Mouse (Mus musculus) forebrain, embryonic 15.5 days (tissue): ENCODE data around the gene Tmem236. TPM values are rescaled to one million over a fixed set of nuclear protein-coding genes. Genes with fewer than 3 reads are reported as not detected.
"Not testable (repeated sequence)": the region's sequence is repeated elsewhere in the genome, so short reads cannot be mapped to it uniquely, and the experiment has no call there.

Source experiments
- ATAC-seq: fragments of 200-750 bp; cut with Nextera tagmentation; replicated peaks from 2 replicates; pipeline ENCODE4 v1.8.0; 2017; ENCODE audit warnings: mild to moderate bottlenecking, moderate TSS enrichment, moderate library complexity
- H3K27ac ChIP-seq: fragments of 300-500 bp; sonication (generic); replicated peaks from 2 replicates; pipeline ENCODE4 v1.5.1; 2015; ENCODE audit warnings: mild to moderate bottlenecking, inconsistent platforms
- H3K27me3 ChIP-seq: fragments of 300-500 bp; sonication (generic); 2 replicates; pipeline ENCODE4 v1.6.1; 2015; ENCODE audit warnings: inconsistent platforms
- H3K36me3 ChIP-seq: fragments of 300-500 bp; sonication (generic); 2 replicates; pipeline ENCODE4 v1.6.1; 2015; ENCODE audit warnings: mild to moderate bottlenecking, inconsistent platforms
- H3K4me1 ChIP-seq: fragments of 300-500 bp; sonication (generic); 2 replicates; pipeline ENCODE4 v1.6.1; 2015; ENCODE audit warnings: inconsistent platforms
- H3K4me2 ChIP-seq: fragments of 300-500 bp; sonication (generic); replicated peaks from 2 replicates; pipeline ENCODE4 v1.6.1; 2015; ENCODE audit warnings: mild to moderate bottlenecking, inconsistent platforms
- H3K4me3 ChIP-seq: fragments of 300-500 bp; sonication (generic); 2 replicates; pipeline ENCODE4 v1.5.1; 2015; ENCODE audit warnings: mild to moderate bottlenecking, inconsistent platforms
- H3K9ac ChIP-seq: fragments of 300-500 bp; sonication (generic); replicated peaks from 2 replicates; pipeline ENCODE4 v1.6.1; 2015; ENCODE audit warnings: mild to moderate bottlenecking, inconsistent platforms
- H3K9me3 ChIP-seq: fragments of 300-500 bp; sonication (generic); 2 replicates; pipeline ENCODE4 v1.6.1; 2016; ENCODE audit warnings: inconsistent platforms
- WGBS: fragments of 180-500 bp; shearing (Covaris S2); methylation state at CpG from one replicate; pipeline ENCODE4 v1.1.7; 2015; ENCODE audit warnings: mixed read lengths; 5-methylcytosine and 5-hydroxymethylcytosine counted together
- polyA plus RNA-seq: library from polyadenylated mRNA; unstranded; fragments of >200 nt; fragmentation: Nextera tagmentation; extraction: Ambion mirVana; gene quantifications from 2 replicates; pipeline ENCODE4 v1.2.1, GENCODE M21; 2015

Gene Tmem236
- polyA plus RNA-seq, 1 experiment from 2014 or later, result 0.11 TPM

GRCm38 (mm10) chr2:14159047-14159446, 15.3 kb upstream of the Tmem236 start:
- WGBS, result 85% methylated on average over 3 of the region's 3 CpGs
- no peak overlapping the region for H3K27ac ChIP-seq
- H3K27me3 ChIP-seq, result no peaks in the 10 kb centered on the region
- H3K4me3 ChIP-seq, result no peak overlapping the region
- H3K9me3 ChIP-seq, result no peaks in the 10 kb centered on the region
- no peak overlapping the region for H3K4me2 ChIP-seq
- ATAC-seq, result no peak
- H3K9ac ChIP-seq, result no peak overlapping the region
- no peaks in the 10 kb centered on the region for H3K4me1 ChIP-seq
- no peaks in the 10 kb centered on the region for H3K36me3 ChIP-seq

DNA sequence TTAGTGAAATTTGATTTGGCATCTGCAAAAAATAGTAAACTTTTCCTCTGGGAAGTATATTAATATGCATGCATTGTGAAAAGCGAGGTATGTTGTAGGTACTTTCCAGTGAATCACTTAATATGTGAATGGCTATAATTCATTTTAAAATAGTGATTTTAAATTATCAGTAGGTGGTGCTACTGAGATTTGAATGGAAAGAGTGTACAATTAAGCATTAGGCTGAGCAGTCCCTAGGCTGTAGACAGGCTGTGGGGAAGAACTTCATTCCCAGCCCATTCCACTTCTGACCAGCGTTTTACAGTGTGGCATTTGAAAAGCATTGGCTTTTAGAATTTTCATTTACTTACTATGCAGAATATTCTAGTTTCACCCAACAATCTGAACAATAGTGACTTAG, 14.6 kb upstream of the Tmem236 start:
- Histone ChIP-seq H3K4me1 (no peaks in the 10 kb centered on the region), H3K9ac (no peak overlapping the region), H3K9me3 (no peaks in the 10 kb centered on the region), H3K27me3 (no peaks in the 10 kb centered on the region), H3K4me2 (no peak overlapping the region), H3K36me3 (no peaks in the 10 kb centered on the region), H3K4me3 (no peak overlapping the region), H3K27ac (no peak overlapping the region)
- 74% methylated on average over 2 of the region's 2 CpGs for WGBS
- ATAC-seq, result 0 out of 2 replicates have a peak, but pooled peaks have one; percentile 60

- Histone ChIP-seq H3K4me3 (no peak overlapping the region), H3K4me2 (no peak overlapping the region), H3K9me3 (no peaks in the 10 kb centered on the region), H3K36me3 (no peaks in the 10 kb centered on the region), H3K4me1 (no peaks in the 10 kb centered on the region), H3K27me3 (no peaks in the 10 kb centered on the region), H3K9ac (no peak overlapping the region), H3K27ac (no peak overlapping the region)
- 85% methylated on average over 5 of the region's 5 CpGs for WGBS
- no peak for ATAC-seq
Measured at GRCm38 (mm10) chr2:14164459-14165030, 9.8 kb upstream of the Tmem236 start.

DNA sequence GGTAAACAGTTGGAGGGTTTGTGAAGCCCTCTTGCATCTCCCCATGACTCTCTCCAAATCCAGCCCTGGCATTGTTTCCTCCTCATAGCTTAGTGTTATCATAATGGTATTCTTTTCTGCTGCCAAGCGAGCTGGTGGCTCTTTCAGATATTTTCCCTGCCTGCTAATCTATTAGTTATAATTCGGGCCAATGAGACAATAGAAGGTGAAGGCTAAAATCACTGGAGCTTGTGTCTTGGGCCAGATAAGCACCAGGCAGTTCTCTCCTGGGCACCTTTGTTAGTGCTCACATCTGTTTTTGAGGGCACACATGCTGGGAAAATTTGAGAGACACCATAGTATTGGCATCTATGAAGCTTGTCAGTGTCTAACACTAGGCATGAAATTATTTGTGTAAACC, 9.3 kb upstream of the Tmem236 start:
- no peaks in the 10 kb centered on the region for H3K9me3 ChIP-seq
- no peak overlapping the region for H3K4me3 ChIP-seq
- WGBS, result 59% methylated on average over 2 of the region's 2 CpGs
- no peak overlapping the region for H3K4me2 ChIP-seq
- no peaks in the 10 kb centered on the region for H3K27me3 ChIP-seq
- no peaks in the 10 kb centered on the region for H3K36me3 ChIP-seq
- no peaks in the 10 kb centered on the region for H3K4me1 ChIP-seq
- no peak for ATAC-seq
- H3K9ac ChIP-seq, result no peak overlapping the region
- no peak overlapping the region for H3K27ac ChIP-seq

- no peaks in the 10 kb centered on the region for H3K9me3 ChIP-seq
- 83% methylated on average over 3 of the region's 3 CpGs for WGBS
- H3K27me3 ChIP-seq, result no peaks in the 10 kb centered on the region
- 0 out of 2 replicates have a peak, but pooled peaks have one; percentile 29 for ATAC-seq
- no peak overlapping the region for H3K9ac ChIP-seq
- H3K36me3 ChIP-seq, result no peaks in the 10 kb centered on the region
- H3K4me1 ChIP-seq, result no peaks in the 10 kb centered on the region
- H3K27ac ChIP-seq, result no peak overlapping the region
- no peak overlapping the region for H3K4me3 ChIP-seq
- H3K4me2 ChIP-seq, result no peak overlapping the region
Measured at GRCm38 (mm10) chr2:14165618-14166344, 8.5 kb upstream of the Tmem236 start.

DNA sequence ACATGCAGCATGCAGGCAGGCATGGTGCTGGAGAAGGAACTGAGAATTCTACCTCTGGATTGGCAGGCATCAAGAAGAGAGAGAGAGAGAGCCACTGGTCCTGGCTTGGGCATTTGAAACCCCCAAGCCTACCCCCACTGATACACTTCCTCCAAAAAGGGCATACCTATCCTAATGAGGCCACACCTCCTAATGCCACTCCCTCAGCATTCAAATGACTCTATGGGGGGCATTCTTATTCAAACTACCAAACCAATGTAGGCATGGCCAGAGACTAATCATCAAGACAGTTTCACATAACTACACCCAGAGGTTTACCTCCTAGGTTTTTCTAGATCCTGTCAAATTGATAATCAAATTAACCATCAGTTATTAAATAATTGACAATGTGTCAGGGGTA, 6.6 kb upstream of the Tmem236 start:
- H3K27me3 ChIP-seq, result no peaks in the 10 kb centered on the region
- no peak overlapping the region for H3K9ac ChIP-seq
- H3K27ac ChIP-seq, result no peak overlapping the region
- H3K36me3 ChIP-seq, result no peaks in the 10 kb centered on the region
- no peak overlapping the region for H3K4me3 ChIP-seq
- no peaks in the 10 kb centered on the region for H3K9me3 ChIP-seq
- ATAC-seq, result no peak
- no peaks in the 10 kb centered on the region for H3K4me1 ChIP-seq
- H3K4me2 ChIP-seq, result no peak overlapping the region

DNA sequence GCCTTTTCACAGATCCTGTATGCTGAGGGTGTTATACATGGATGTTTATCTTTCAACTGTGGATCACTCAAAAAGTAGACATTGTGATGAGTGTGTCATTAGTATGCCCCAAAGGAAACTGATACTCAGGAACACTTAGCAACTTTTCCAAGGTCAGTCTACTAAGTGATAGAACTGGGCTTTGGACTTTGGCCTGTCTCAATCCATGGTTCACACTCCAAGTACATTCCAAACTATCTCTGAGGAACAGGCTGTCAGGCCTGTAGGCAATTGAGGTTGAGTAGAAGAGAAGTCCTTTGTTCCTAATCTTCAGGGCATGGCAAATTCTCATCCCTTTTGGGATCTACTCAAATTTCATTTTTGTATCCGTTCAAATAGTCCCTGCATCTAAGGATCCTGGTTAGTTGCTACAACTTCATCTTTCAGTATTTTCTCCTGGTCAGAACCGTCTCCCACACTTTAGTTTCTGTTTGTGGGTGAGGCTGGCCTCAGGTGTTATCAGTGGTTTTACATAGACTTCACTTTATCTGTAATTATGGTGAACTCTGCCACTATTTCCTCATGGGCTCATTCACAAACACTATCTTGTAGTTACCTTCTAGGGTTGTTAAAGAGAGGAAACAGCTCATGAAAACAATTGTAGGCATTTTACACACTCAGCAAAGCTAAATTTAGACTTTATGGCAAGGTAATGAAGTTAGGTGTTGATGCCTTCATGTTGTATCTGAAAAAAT, 2.3 kb downstream of the Tmem236 start:
- no peaks in the 10 kb centered on the region for H3K4me1 ChIP-seq
- H3K9ac ChIP-seq, result no peak overlapping the region
- H3K4me3 ChIP-seq, result no peak overlapping the region
- WGBS, result 80% methylated on average over 2 of the region's 2 CpGs
- H3K9me3 ChIP-seq, result no peaks in the 10 kb centered on the region
- ATAC-seq, result no peak
- no peaks in the 10 kb centered on the region for H3K27me3 ChIP-seq
- no peak overlapping the region for H3K4me2 ChIP-seq
- H3K36me3 ChIP-seq, result no peaks in the 10 kb centered on the region
- no peak overlapping the region for H3K27ac ChIP-seq

- Histone ChIP-seq H3K9ac (no peak overlapping the region), H3K27ac (no peak overlapping the region), H3K4me3 (no peak overlapping the region)
Measured at GRCm38 (mm10) chr2:14184375-14184774, 10.1 kb downstream of the Tmem236 start.

DNA sequence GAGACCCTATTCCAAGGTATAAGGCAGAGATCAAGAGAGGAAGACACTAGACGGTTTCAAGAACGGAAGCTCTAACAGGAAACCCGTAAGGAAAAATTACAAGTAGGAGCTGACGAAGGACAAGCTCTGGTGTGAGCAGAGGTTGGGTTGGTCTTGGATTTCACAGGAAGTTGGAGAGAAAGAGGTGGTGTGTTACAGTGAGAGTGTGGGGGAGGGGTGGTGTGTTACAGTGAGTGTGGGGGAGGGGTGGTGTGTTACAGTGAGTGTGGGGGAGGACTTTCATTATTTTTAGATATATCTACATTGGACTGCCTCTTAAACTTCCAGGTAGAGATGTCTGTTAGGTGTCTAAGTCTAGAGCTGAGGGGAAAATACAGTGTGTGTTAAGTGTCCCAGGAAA, 16.4 kb downstream of the Tmem236 start:
- no peak overlapping the region for H3K9ac ChIP-seq
- H3K4me2 ChIP-seq, result no peak overlapping the region
- H3K4me3 ChIP-seq, result no peak overlapping the region
- WGBS, result 90% methylated on average over 4 of the region's 4 CpGs
- no peak overlapping the region for H3K27ac ChIP-seq
- no peak for ATAC-seq
- no peaks in the 10 kb centered on the region for H3K9me3 ChIP-seq
- H3K4me1 ChIP-seq, result no peaks in the 10 kb centered on the region
- no peaks in the 10 kb centered on the region for H3K27me3 ChIP-seq
- H3K36me3 ChIP-seq, result no peaks in the 10 kb centered on the region

More at GRCm38 (mm10) chr2:14184375-14184774, 10.1 kb downstream of the Tmem236 start:
- Histone ChIP-seq H3K4me1 (no peaks in the 10 kb centered on the region), H3K4me2 (no peak overlapping the region), H3K36me3 (no peaks in the 10 kb centered on the region), H3K27me3 (no peaks in the 10 kb centered on the region), H3K9me3 (no peaks in the 10 kb centered on the region)
- ATAC-seq, result no peak

DNA sequence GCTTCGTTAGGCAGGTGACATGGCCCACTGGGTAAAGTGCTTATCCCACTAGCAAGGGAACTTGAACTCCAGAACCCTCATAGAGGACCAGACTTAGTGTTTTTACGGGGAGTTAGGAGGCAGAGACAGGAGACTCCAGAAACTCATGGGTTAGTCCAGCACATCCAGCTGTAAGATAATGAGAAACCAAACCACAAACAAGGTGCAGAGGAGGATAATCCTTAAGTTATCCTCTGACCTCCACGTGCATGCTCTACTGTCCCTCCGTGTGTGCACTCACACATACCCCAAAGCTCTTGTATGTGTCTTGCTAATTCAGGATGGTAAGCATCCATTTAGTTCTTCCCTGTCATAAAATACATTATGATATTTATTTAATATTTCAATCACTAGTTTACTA, 17.3 kb downstream of the Tmem236 start:
- no peak overlapping the region for H3K4me2 ChIP-seq
- no peaks in the 10 kb centered on the region for H3K27me3 ChIP-seq
- ATAC-seq, result no peak
- no peaks in the 10 kb centered on the region for H3K9me3 ChIP-seq
- H3K9ac ChIP-seq, result no peak overlapping the region
- H3K4me3 ChIP-seq, result no peak overlapping the region
- no peaks in the 10 kb centered on the region for H3K4me1 ChIP-seq
- WGBS, result 84% methylated on average over 4 of the region's 4 CpGs
- H3K27ac ChIP-seq, result no peak overlapping the region
- no peaks in the 10 kb centered on the region for H3K36me3 ChIP-seq

DNA sequence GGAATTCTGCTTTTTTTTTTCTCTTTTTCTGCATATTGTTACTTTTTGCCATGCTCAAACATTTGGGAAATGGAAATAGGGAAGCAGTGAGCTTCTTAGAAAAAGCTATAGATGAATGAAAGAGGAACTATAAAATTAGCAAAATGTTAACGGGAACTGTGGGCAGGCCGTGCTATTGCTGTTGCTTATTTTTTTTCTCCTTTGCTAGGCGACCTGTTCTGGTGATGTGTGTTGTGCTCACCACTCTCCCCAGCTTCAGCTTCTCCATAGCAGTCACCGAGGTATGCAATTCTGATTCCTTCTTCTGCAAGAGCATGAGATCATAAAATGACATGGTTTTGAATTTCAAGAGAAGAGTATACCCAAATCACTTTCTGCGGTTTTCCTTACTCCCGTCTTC, 17.7 kb downstream of the Tmem236 start:
- Histone ChIP-seq H3K4me1 (no peaks in the 10 kb centered on the region), H3K36me3 (no peaks in the 10 kb centered on the region), H3K9me3 (no peaks in the 10 kb centered on the region), H3K27ac (no peak overlapping the region), H3K4me2 (no peak overlapping the region), H3K9ac (no peak overlapping the region), H3K27me3 (no peaks in the 10 kb centered on the region), H3K4me3 (no peak overlapping the region)
- 87% methylated on average over 6 of the region's 6 CpGs for WGBS
- ATAC-seq, result no peak

DNA sequence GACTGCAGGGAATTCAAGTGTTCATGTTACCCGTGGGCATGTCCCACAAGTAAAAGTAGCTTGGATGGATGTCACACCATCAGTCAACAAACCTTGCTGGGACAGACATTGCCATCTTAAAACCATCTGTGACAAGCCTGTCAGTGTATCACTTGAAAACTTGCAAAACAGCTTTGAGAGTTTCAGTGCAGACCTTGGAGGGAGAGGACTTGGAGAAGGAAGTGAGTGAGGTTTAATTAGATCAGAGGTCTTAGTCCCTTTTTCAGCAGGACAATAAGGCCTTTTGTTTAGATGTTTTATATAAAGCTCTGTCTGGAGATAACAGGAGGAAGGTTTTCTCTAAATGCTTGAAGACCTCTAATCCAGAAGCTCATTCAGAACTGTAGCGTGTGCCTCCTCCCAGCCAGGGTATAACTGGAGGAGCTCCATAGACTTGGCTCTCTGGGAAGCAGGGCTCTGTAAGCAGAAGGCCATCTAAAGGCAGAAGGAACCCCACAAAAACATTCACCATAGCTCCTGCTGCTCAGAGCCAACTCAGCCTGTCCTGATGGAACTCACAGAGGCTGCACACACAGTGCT, 24.1 kb downstream of the Tmem236 start:
- not testable (repeated sequence) for H3K27ac ChIP-seq, H3K9me3 ChIP-seq, H3K36me3 ChIP-seq, H3K27me3 ChIP-seq, H3K4me3 ChIP-seq, ATAC-seq, H3K4me1 ChIP-seq, H3K4me2 ChIP-seq, H3K9ac ChIP-seq
- 89% methylated on average over 1 of the region's 2 CpGs for WGBS
